Mouse (Mus musculus): ENCODE results near the gene Hjurp. TPM values are rescaled to one million over a fixed set of nuclear protein-coding genes. Genes with fewer than 3 reads are reported as not detected.
A peak's percentile ranks its signal among the peaks of the same experiment; 100 is the strongest.
"Not testable (repeated sequence)": the region's sequence is repeated elsewhere in the genome, so short reads cannot be mapped to it uniquely, and the experiment has no call there.

The Hjurp gene
- polyA plus RNA-seq, 1 experiment: 67.6 TPM

DNA sequence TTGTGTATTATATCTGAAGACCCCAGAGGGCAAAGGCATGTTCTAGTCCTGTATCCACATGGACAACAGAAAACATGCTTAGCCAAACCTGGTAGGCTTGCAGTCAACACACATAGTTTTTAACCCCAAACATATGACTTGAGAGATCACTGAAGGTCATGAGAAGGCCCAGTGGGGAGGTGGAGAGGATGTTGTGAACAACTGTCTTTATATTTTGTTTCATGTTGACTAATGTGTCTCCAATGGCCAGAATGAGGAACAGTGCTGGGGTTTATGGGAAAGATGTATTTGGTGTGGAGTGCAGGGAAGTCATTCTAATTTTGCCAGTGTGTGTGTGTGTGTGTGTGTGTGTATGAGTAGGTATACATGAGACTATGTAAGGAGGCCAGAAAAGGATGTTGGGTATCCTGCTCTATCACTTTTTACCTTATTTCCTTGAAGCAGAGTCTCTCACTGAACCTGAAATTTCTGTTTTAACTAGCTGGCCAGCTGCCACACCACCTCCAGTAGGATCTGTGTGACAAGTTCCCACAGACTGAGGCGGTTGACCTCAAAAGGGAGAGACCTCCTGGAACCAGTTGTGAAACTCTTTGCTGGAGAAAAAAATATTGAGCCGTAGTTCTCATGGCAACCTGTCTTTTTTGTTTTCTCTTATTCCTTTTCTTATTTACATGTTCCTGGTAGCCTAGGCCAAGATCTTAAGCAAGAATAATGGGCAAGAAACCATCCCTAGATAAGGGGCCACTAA lies 53.2 kb downstream of the Hjurp start:
- peak; percentile 48 for DNase-seq (ENCODE audit: low spot score)

DNA sequence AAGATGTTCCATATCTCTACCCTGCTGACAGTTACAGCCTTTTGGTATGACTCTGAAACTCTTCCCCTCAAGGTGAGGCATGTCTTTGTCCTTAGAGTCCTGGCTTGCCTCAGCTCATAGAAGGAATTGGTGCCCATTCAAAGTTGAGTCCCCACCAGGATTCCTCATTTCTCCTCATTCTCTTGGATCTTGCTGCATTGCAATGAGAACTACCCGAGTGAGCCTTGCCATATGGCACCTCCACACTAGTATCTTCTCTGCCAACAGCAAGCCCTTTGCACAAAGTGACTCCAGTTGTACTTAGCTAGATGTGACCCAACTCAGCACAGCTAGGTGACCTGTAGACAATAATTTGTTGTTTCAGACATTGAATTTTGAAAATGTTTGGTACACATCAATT lies 53.8 kb downstream of the Hjurp start:
- DNase-seq (ENCODE audit: low spot score): peak; percentile 31

DNA sequence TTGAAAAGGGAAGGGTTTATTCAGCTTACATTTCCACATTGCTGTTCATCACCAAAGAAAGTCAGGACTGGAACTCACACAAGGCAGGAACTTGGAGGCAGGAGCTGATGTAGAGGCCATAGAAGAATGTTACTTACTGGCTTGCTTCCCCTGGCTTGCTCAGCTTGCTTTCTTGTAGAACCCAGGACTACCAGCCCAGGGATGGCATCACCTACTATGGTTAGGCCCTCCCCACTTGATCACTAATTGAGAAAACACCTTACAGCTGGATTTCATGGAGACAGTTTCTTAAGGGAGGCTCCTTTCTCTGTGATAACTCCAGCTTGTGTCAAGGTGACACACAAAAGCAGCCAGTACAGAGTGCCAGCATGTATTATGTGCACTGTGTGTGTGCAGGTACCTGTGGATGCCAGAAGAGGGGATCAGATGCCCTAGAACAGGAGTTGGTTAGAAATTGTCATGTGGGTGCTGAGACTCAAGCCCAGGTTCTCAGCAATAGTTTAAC lies 54.4 kb downstream of the Hjurp start:
- DNase-seq (ENCODE audit: low spot score): not testable (repeated sequence)

DNA sequence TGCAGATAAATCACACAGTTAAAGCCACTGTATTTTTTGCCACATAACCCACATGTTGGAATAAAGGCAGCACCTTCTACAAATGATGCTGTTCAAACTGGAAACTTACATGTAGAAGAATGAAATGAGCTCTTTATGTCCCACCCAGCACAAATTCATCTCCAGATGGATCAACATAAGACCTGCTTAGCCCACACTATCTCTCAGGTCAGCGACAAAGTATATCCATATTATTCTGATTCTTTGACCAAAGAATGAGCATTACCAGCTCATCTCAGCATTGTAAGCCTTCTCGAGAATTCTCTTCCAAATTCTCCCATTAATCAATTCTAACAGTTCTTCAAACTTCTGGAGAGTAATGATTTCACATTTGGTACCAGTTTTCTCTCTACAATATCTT lies 55.2 kb downstream of the Hjurp start:
- DNase-seq (ENCODE audit: low spot score): no peak

DNA sequence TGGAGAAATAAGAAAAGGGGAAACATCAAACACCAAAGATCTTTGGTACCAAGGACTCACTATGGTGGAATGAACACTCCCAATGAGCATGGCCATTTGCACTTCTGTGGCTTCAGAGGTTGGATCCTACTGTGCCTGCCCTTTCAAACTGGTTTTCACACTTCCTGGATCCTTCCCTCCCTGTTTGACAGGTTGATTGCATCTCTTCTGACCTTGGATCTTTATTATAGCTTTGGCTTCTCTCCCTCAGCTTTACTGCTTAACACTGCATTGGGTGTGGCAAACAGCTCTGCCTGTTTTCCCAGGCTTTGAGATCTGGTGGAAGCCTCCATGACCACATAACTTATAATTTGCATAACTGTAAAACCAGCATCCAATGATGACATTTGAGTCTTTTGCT lies 57.1 kb downstream of the Hjurp start:
- no peak for DNase-seq (ENCODE audit: low spot score)

DNA sequence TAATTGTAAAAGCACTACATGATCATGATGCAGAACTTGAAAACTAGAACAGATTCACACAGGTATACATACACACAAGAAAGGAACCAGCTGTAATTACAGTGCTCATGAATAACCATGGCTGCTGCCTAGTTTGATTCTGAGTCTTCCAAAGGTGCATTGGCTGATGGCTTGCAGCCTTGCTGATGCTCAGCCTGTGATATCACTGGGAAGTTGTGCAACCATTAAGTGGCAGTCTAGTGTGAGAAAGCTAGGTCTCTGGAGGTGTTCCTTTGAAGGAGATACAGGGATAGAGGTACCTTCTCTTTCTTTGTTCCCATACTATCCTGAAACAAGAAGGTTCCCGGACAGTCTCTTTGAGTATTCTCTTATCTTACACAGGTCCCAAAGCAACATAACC lies 58.4 kb downstream of the Hjurp start:
- no peak for DNase-seq (ENCODE audit: low spot score)

DNA sequence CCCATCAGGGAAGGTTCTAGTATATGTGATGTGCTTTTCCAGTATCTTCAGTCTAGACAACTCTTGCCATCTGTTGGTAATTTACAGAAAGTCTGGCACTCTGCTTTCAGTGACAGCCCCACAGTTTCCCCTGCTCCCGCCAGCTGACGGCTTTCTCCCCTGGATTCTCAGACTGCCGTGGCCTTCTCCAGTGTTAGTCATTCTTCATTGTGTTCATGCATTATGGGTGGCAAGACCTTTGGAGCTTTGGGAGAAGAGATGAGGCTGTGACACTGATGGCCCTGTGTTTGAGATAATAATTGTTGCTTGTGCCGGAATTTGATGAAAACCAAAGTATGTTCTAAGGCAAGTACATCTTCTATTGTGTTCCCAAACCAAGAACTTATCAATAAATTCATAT lies 58.8 kb downstream of the Hjurp start:
- DNase-seq (ENCODE audit: low spot score): no peak

DNA sequence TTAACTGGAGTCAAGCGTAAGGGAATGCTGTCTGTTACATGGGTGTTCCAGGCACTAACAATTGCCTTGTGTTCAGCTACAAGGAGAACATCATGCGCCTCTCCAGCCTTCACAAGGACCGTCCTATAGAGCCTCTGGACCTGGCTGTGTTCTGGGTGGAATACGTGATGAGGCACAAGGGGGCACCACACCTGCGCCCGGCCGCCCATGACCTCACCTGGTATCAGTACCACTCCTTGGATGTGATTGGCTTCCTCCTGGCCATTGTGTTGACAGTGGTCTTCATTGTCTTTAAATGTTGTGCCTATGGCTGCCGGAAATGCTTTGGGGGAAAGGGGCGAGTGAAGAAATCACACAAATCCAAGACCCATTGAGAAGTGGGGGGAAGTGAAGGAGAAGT lies 59.4 kb downstream of the Hjurp start:
- DNase-seq (ENCODE audit: low spot score): no peak

DNA sequence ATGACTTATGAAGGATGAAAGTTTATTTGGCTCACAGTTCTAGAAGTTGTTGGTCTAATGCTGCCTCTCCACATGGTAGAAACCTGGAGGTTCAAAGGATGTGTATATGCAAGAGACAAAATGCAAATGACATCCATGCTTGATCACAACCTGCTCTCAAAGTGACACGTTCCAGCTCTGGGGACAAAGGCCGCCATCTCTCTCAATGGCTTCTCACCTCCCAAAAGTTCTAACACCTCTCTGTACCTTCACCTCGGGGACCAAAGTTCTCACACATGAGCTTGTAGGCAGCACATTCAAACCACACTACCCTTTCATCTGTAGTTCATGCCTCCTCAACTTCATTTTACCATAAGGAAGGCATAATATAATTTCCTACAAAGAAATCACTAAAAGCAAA lies 59.9 kb downstream of the Hjurp start:
- no peak for DNase-seq (ENCODE audit: low spot score)

DNA sequence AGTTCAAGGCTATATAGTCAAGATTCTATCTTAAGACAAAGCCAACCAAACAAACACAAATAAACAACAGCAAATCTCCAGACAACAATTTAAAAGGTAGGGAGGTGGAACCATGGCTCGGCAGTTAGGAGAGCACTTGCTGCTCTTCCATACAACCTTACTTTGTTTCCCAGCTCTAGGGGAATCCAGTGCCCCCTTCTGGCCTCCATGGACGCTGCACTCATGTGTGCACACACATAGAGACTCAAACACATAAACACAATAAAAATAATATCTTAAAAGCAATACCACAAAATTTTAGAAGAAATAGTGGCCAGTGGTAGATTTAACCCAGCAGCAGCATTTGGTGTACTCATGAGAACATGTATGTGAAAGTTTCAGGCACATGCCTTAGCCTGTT lies 60.3 kb downstream of the Hjurp start:
- DNase-seq (ENCODE audit: low spot score): no peak

DNA sequence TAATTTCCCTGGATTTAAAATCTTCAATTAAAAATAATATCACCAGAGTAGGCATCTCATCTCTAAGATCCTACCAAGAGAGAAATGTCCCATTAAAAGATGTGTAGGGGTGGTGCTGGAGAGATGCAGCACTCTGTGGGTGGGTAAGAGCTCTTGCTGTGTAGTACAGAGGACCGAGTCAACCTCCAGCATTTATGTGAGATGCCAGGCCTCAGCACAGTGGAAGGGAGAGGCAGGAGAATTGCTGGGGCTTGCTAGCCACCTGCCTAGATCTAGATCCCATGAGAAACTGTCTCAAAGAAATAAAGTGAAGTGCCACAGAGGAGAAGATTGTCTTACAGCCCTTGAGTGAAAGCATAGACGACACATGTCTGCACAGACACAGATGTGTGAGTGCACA lies 60.9 kb downstream of the Hjurp start:
- DNase-seq (ENCODE audit: low spot score): no peak

DNA sequence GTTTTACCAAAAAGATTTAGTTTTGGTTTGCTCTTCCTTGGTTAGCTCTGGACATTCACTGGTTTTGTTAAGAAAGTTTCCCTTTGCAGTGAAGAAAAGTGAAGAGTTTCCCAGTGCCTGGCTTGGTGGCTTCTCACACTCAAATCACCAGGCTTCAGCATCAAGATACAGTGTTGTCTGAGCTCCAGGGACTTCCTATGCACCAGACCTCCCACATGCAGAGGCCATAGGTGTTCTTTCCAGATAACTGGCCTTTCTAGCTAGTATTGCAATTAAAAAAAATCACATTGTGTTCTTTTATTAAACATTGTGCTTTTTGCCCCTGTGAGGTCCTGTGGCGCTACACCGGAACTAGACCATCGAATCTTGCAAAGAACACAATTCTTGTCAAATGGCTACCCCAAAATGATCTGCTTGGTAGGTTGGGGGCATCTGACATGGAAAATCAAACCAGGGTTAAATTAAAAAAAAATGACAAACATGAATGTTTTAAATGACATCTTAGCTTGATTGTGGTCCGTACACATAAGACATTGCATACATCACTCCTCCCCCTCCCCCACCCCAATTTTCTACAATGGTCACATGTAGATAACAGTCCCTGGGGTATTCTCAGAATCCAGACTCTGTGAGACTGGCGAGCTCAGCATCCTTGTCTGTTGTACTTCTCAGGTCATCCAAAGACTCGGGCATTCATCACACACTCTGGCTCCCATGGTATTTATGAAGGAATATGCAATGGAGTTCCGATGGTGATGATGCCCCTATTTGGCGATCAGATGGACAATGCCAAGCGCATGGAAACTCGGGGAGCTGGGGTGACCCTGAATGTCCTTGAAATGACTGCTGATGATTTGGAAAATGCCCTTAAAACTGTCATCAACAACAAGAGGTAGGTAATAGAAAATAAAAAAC lies 61.7 kb downstream of the Hjurp start:
- no peak for DNase-seq (ENCODE audit: low spot score)

DNA sequence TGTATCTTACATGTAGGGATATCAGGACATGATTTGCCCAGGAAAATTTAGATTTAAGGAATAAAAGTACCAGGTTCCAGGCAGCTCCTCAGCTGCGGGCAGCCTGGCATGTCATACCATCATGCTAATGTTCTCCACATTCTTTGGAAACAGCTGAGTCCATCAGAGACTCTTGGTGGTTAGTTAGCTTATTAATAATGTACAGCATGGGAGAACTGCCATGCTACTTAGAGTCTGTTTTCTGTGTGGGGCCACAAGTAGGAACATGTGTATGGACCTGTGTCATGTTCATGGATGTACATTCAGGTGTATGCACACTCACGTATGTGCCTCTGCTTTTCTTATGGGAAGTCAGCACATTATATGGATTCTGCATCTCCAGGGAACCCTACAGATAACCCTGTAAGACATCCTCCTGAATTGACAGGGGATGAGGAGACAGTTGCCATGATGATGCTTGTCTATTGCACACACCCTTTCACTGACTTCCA lies 62.9 kb downstream of the Hjurp start:
- DNase-seq (ENCODE audit: low spot score): no peak

DNA sequence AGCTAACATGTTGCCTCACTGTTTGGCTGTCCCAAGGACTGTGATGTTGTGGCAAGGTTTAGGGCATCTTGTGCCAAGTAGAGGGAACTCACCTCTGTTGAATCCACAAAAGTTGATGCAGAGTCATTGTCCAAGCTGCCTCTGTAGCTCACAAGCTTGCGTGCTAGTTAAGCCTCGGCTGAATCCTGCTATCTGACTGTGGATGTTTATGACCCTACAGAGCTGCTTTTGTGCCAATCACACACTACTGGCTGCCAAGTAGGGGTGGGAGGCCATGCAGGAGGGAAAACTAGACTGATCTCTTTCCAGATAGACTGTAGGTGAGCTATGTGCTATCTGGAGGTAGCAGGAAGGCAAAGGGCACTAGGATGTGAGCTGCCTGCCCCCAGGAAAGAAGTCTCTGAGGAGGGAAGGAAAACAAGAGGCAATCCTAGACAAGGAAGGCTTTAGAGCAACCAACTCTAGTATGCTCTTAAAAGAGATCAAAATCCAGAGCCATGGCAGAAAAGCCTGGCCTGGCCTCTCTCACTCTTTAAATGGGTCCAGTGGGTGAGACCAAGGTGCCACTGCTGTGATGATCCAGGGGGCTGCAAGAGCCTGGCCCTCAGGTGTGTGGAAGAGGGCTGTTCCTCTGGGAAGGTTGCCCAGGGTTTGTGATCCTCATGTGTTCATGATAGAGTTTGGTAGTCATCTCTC lies 63.5 kb downstream of the Hjurp start:
- no peak for DNase-seq (ENCODE audit: low spot score)

DNA sequence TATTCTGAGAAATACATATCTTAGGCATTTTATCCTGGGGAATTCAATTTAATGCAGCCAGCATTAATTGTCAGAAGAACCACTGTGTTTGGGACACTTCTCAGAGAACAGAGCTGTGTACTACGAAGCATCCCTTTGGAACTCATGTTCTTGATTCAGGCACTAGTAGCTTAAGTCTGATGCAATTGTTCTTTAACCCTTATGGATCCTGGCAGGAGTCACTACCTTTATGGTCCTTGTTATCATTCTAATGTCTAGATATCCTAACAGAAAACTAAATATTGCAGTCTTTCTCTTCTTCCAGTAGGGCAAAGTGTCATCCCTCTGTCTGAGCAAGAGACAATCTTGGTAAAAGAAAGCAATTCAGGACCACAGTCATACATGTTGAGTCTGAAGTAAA lies 64.4 kb downstream of the Hjurp start:
- DNase-seq (ENCODE audit: low spot score): no peak

Other genes with a start within 250 kb of the Hjurp start
- gene Ugt1a10, start 222.2 kb downstream of the Hjurp start, polyA plus RNA-seq (2012; rRNA removed): 0.16 TPM in 1 of 2 replicates, not detected in the other
- not detected in 2 replicates for gene Ugt1a9, start 206.8 kb downstream of the Hjurp start, polyA plus RNA-seq (2012; rRNA removed)
- not detected in 2 replicates for gene Ugt1a8, start 189.8 kb downstream of the Hjurp start, polyA plus RNA-seq (2012; rRNA removed)
- gene Ugt1a7c, start 182.6 kb downstream of the Hjurp start, polyA plus RNA-seq (2012; rRNA removed): 96.6 and 98.2 TPM in 2 replicates
- 30.4 and 31.7 TPM in 2 replicates for gene Ugt1a6b, start 174.4 kb downstream of the Hjurp start, polyA plus RNA-seq (2012; rRNA removed)
- gene Ugt1a6a, start 142.8 kb downstream of the Hjurp start, polyA plus RNA-seq (2012; rRNA removed): 361 and 412 TPM in 2 replicates
- gene Ugt1a5, start 111.6 kb downstream of the Hjurp start, polyA plus RNA-seq (2012; rRNA removed): 2.3 and 5.1 TPM in 2 replicates
- gene Ugt1a2, start 77.0 kb downstream of the Hjurp start, polyA plus RNA-seq (2012; rRNA removed): 0.77 and 1.6 TPM in 2 replicates
- gene Dnajb3, start 71.9 kb downstream of the Hjurp start, polyA plus RNA-seq (2012; rRNA removed): 1.3 and 1.7 TPM in 2 replicates
- 9.0 and 11.0 TPM in 2 replicates for gene Ugt1a1, start 65.7 kb downstream of the Hjurp start, polyA plus RNA-seq (2012; rRNA removed)
- gene Mroh2a, start 50.6 kb downstream of the Hjurp start, polyA plus RNA-seq (2012; rRNA removed): 0.24 and 0.29 TPM in 2 replicates
- gene Trpm8, start within 50 bp of the Hjurp start, polyA plus RNA-seq (2012; rRNA removed): not detected in 2 replicates
- gene Spp2, start 129.3 kb upstream of the Hjurp start, polyA plus RNA-seq (2012; rRNA removed): 0.13 TPM in 1 of 2 replicates, not detected in the other
- gene Glrp1, start 232.4 kb upstream of the Hjurp start, polyA plus RNA-seq (2012; rRNA removed): not detected in 2 replicates